Comparison of ENCODE assay signal across 10 mouse cellular contexts in the genomic region with DNA sequence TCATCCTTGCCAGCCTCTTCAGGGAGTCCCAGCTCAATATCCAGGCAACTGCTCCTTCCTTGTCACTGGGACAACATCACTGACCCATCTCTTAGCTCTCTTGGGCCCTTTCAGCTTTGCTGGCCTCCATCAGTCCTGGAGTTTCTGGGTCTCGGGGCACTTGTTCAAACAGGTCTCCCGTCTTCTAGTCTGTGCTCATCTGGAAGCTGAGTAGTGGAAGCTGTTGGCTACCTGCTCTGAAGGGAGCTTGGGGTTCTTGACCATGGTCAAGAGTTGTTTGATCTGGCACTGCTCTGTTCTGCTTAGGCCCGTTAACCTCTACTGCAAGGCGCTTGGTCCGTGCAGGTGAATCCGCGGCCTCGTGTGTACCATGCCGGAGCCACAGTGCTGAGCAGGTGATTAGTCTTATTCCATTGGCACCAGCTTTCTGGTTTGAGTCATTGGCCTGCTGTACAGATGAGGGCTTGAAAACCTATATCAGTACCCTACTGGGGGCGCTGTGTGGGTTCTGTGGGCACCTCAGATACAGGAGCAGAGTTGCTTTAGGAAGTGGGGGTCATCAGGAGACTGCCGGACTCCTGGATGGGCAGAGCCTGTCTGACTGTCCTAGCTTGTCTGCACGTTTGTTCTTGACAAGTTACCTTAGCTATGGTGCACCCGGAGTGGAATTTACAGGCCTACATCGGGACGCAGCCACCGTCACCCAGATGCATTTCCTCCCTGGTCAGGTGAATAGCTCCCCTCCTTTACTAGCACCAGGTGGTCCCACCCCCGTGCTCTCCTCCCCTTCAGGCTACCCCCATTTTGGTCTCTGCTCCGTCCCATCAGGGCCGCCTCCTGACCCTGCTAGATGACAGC. TPM values are rescaled to one million over a fixed set of nuclear protein-coding genes. Genes with fewer than 3 reads are reported as not detected.
DNase-seq lines count a peak whose midpoint lies in the region; ATAC-seq and TF ChIP-seq lines count a peak whose summit lies in the region.
"Had no signal": no experiment of that assay in that cellular context is flagged by ENCODE, and none has a peak within 500 bp of the region (broad histone marks: within the 10 kb centered on the region; RNA-seq: fewer than 3 reads in every experiment).

No protein-coding gene starts in this region.

- no peak for TF ChIP-seq CTCF in hindbrain, postnatal 0 days (IDR thresholded peaks at IDR 0.05; ENCODE audit: low read depth)

- no peak overlapping the region for H3K27ac ChIP-seq in hindbrain, postnatal 0 days
- no peak overlapping the region for H3K27ac ChIP-seq in hindbrain, embryonic 11.5 days (ENCODE audit: low read depth, low read length)
- H3K27ac ChIP-seq: embryonic facial prominence, embryonic 15.5 days; limb, embryonic 12.5 days had no signal

- 87% methylated on average over 19 of the region's 19 CpGs for WGBS in hindbrain, postnatal 0 days
- 96% methylated on average over 19 of the region's 19 CpGs for WGBS in hindbrain, embryonic 11.5 days

- peak; percentile 11 to 22 for DNase-seq in adrenal gland, adult (ENCODE audit: inconsistent age in 2 of 2, low spot score in 1 of 2)
- DNase-seq in adrenal gland, postnatal 4 days (ENCODE audit: low spot score in 2 of 2): no peak
- peak; percentile 34 for DNase-seq in hindbrain, postnatal 0 days (ENCODE audit: low spot score)
- DNase-seq in hindbrain, embryonic 11.5 days (ENCODE audit: low spot score): no peak
- peak; percentile 1 for DNase-seq in right cerebral cortex, adult 18-20 months
- no peak for DNase-seq in right cerebral cortex, postnatal 25 days
- DNase-seq in layer of hippocampus, adult 8-10 months (ENCODE audit: low spot score in 2 of 2): peak; percentile 4

- H3K9me3 ChIP-seq in hindbrain, postnatal 0 days (ENCODE audit: low read length): no peaks in the 10 kb centered on the region
- H3K9me3 ChIP-seq in hindbrain, embryonic 11.5 days (ENCODE audit: control insufficient read depth, low read length): no peaks in the 10 kb centered on the region
- H3K9me3 ChIP-seq: embryonic facial prominence, embryonic 15.5 days; limb, embryonic 12.5 days had no signal

- no peaks in the 10 kb centered on the region for H3K27me3 ChIP-seq in hindbrain, postnatal 0 days (ENCODE audit: insufficient read depth, low read length)
- H3K27me3 ChIP-seq in hindbrain, embryonic 11.5 days (ENCODE audit: control insufficient read depth, insufficient read depth, low read length): no peaks in the 10 kb centered on the region
- H3K27me3 ChIP-seq: embryonic facial prominence, embryonic 15.5 days; limb, embryonic 12.5 days had no signal

- no peak overlapping the region for H3K9ac ChIP-seq in hindbrain, postnatal 0 days (replicated peaks; ENCODE audit: low read length)
- no peak overlapping the region for H3K9ac ChIP-seq in hindbrain, embryonic 11.5 days (ENCODE audit: low read depth, low read length)
- H3K9ac ChIP-seq: embryonic facial prominence, embryonic 15.5 days; limb, embryonic 12.5 days had no signal

- ATAC-seq in hindbrain, postnatal 0 days: no peak
- ATAC-seq in hindbrain, embryonic 11.5 days (ENCODE audit: low FRiP score): no peak
- ATAC-seq in megakaryocyte, adult 5-6 weeks (ENCODE audit: poor library complexity, severe bottlenecking): no peak

- H3K4me1 ChIP-seq in hindbrain, postnatal 0 days (ENCODE audit: insufficient read depth, low read length): peaks cover 14% of the 10 kb centered on the region; the same call in 1 of the 2 replicates
- H3K4me1 ChIP-seq in hindbrain, embryonic 11.5 days (replicated peaks; ENCODE audit: control insufficient read depth, insufficient read depth, low read length): peaks cover 10% of the 10 kb centered on the region

- H3K4me2 ChIP-seq in hindbrain, postnatal 0 days (ENCODE audit: low read depth, low read length): no peak overlapping the region
- H3K4me2 ChIP-seq in hindbrain, embryonic 11.5 days (replicated peaks; ENCODE audit: low read depth, low read length): no peak overlapping the region
- H3K4me2 ChIP-seq: embryonic facial prominence, embryonic 15.5 days had no signal

- H3K4me3 ChIP-seq in hindbrain, postnatal 0 days (ENCODE audit: low read length): no peak overlapping the region
- no peak overlapping the region for H3K4me3 ChIP-seq in hindbrain, embryonic 11.5 days (ENCODE audit: low read depth, low read length)
- H3K4me3 ChIP-seq: embryonic facial prominence, embryonic 15.5 days; limb, embryonic 12.5 days had no signal

- peaks cover 41% of the 10 kb centered on the region for H3K36me3 ChIP-seq in hindbrain, postnatal 0 days (ENCODE audit: insufficient read depth, low read length)
- peaks cover 24% of the 10 kb centered on the region for H3K36me3 ChIP-seq in hindbrain, embryonic 11.5 days (ENCODE audit: control insufficient read depth, insufficient read depth, low read length)

RNA-seq across cellular contexts. Expression of a gene that starts 4.7 kb away (rescaled TPM):
- 10 to 100 TPM; 36.5 to 41.6 TPM for total RNA-seq in adrenal gland, postnatal 4 days (2021)
- total RNA-seq in hindbrain, postnatal 0 days (2014; rRNA removed): 60.2 and 75.5 TPM in 2 replicates
- polyA plus RNA-seq in hindbrain, postnatal 0 days (2015; fragmentation: Nextera tagmentation; extraction: Ambion mirVana): 35.2 and 36.7 TPM in 2 replicates
- polyA plus RNA-seq in hindbrain, embryonic 11.5 days (2014; fragmentation: Nextera tagmentation; extraction: Ambion mirVana): 70.4 and 85.8 TPM in 2 replicates
- total RNA-seq in layer of hippocampus, adult 8-10 months (2022): 10 to 100 TPM; 40.1 to 49.3 (median 43.9) TPM
- total RNA-seq in megakaryocyte, adult 5-6 weeks (2015): 6.4 and 6.6 TPM in 2 replicates
- total RNA-seq in megakaryocyte, adult 5-6 weeks (2017): 4.1 and 4.9 TPM in 2 replicates

RNA-seq across cellular contexts. Expression of a gene that starts 22.8 kb away (rescaled TPM):
- total RNA-seq in adrenal gland, postnatal 4 days (2021): 100 to 1,000 TPM; 128 to 129 TPM
- 77.1 and 112 TPM in 2 replicates for total RNA-seq in hindbrain, postnatal 0 days (2014; rRNA removed)
- polyA plus RNA-seq in hindbrain, postnatal 0 days (2015; fragmentation: Nextera tagmentation; extraction: Ambion mirVana): 39.9 and 42.7 TPM in 2 replicates
- 54.5 and 59.7 TPM in 2 replicates for polyA plus RNA-seq in hindbrain, embryonic 11.5 days (2014; fragmentation: Nextera tagmentation; extraction: Ambion mirVana)
- total RNA-seq in layer of hippocampus, adult 8-10 months (2022): 10 to 100 TPM; 66.4 to 79.1 (median 71.5) TPM
- 115 and 144 TPM in 2 replicates for total RNA-seq in megakaryocyte, adult 5-6 weeks (2015)
- total RNA-seq in megakaryocyte, adult 5-6 weeks (2017): 158 and 172 TPM in 2 replicates

RNA-seq across cellular contexts. Expression of a gene that starts 23.9 kb away (rescaled TPM):
- total RNA-seq in adrenal gland, postnatal 4 days (2021): 10 to 100 TPM; 26.6 to 28.0 TPM
- 38.0 and 40.6 TPM in 2 replicates for total RNA-seq in hindbrain, postnatal 0 days (2014; rRNA removed)
- 24.8 and 26.0 TPM in 2 replicates for polyA plus RNA-seq in hindbrain, postnatal 0 days (2015; fragmentation: Nextera tagmentation; extraction: Ambion mirVana)
- polyA plus RNA-seq in hindbrain, embryonic 11.5 days (2014; fragmentation: Nextera tagmentation; extraction: Ambion mirVana): 11.8 and 12.0 TPM in 2 replicates
- 10 to 100 TPM; 20.8 to 22.8 (median 21.8) TPM for total RNA-seq in layer of hippocampus, adult 8-10 months (2022)
- total RNA-seq in megakaryocyte, adult 5-6 weeks (2015): 3.3 and 3.7 TPM in 2 replicates
- 4.7 and 7.4 TPM in 2 replicates for total RNA-seq in megakaryocyte, adult 5-6 weeks (2017)

Comparison
In these comparisons a context has a peak if more than half of its experiments do, and no peak if none do; other contexts are left out.
1. DNase-seq: peak in adrenal gland, adult (2 of 2), hindbrain, postnatal 0 days (single experiment), right cerebral cortex, adult 18-20 months (single experiment) and layer of hippocampus, adult 8-10 months (2 of 2); none in adrenal gland, postnatal 4 days (0 of 2), hindbrain, embryonic 11.5 days (single experiment) and right cerebral cortex, postnatal 25 days (single experiment).